Mouse (Mus musculus) c-Kit-positive CD71-negative TER-119-negative erythroid progenitor cells, embryonic 14.5 days (primary cell): Measurements from ENCODE around the gene Pole.

Experiments used
- DNase-seq: peaks from one replicate; pipeline ENCODE4 v3.0.0-alpha.2; 2013; ENCODE audit warnings: low read depth

Pole gene

DNA sequence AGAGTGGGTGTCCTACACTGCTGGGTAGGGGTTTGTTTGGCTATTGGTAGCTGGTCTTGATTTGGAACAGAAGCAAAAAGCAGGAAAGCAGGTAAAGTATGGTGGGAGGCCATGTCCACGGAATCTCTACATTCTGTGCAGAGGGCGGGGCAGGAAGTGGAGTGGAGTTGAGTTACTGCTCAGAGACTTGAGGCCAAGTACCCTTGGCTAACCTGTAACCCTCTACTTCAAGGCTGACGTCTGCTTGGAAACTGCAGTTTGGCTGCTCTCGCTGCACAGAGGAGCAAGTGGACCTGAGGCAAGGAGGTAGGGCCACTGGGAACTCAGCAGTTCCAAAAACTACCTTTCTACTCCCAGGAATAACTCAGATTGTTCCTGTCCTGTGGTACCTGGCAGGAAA lies 58.4 kb downstream of the Pole start, which contains the start of gene Lrcol1:
TSS of gene Lrcol1 (plus strand) at position 207 of the 400 bp plus-strand sequence.
- no peak for DNase-seq

DNA sequence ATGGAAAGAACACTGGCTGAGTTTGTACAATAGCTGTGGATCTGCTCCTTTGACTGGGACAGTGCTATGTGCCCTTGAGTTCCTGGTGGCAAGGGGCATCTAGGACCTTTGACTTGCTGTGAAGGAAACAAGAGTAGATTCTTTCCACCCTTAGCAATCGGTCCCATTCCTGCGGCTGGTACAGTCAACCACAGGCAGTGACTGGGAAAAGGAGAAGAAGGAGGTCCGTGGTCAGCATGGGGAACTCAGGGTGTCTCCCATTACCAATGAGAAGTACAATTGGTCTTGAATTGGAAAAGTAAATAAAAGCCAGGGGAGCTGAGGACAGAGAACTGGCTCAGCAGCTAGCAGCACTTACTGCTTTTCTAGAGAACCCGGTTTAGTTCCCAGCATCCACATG lies 59.4 kb downstream of the Pole start:
- no peak for DNase-seq

DNA sequence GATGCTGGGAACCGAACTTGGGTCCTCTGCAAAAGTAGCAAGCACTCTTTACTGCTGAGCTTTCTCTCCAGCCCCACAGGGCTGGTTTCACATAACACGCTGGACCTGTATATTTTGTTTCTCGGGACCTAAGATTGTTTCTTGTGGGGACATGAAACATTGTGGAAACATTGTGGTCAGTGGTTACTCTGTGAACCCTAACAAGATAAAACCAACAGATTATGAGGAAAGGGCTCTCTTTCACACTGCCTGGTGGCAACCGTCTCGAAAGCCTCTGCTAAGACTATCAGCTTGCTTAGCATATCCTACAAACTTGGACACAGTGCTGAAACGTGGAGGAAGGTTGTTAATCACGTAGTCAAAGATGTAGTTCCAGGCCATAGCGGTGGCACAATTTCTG lies 60.9 kb downstream of the Pole start:
- no peak for DNase-seq

DNA sequence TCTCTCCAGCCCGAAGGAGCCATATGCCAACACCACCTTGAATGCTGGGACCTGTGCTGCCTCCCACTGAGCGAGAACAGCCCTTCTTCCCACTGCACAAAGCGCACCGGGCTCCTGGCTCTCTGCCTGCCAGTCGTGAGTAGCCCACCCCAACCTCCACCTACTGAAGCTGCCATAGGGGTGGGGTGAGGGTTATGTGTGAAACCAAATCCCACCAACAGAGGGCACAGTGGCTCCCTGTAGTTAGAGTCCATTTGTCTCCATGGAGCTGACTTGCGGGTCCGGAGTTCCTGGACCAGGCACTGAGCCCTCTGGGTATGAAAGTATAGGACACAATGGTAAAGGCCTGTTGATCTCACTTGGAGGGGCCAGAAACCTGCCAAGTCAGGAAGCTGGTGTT lies 68.6 kb downstream of the Pole start:
- peak; percentile 49 for DNase-seq

DNA sequence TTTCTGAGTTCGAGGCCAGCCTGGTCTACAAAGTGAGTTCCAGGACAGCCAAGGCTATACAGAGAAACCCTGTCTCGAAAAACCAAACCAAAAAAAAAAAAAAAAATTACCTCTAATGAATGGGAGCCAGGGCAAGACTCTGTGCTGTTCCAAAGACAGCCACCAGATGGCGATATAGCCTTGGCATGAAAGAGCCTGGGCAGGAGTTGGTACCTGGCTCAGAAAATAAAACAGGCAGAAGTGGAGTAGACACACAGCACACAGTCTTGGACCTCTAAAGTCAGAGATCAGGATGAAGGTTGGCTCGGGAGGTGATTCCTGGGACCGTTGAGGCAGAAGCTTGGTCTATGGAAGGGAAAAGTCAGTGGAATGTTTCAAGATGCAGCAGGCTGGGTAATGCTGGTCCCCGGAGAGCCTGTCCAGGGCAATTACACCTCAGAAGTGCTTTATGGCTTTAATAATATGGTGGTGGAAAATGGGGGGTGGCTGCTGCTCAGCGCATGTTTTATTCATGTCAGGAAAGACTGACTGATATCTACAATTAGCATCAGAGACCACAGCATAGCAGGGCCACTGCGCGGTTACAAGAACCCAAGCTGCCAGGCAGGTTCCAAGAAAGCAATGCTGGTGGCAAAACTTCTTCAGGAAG lies 71.5 kb downstream of the Pole start:
- peak; percentile 85 for DNase-seq

DNA sequence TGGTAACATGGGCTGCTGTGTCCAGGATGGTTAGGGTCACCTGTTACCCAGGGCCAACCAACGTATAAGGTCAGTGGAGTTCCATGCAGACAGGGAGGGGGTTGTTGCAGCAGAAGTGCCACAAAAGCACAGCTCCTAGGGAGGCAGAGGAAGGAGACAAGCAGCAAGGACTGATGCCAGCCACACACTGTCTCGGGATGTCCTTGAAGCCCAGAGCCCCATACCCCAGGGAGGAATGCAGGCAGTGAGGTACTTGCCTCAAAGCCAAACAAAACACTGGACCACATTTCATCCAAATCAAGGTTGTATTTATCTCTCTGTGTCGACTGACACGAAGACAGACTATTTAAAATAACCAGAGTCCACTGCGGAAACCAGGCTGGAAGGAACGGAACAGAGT lies 75.4 kb downstream of the Pole start:
- no peak for DNase-seq

DNA sequence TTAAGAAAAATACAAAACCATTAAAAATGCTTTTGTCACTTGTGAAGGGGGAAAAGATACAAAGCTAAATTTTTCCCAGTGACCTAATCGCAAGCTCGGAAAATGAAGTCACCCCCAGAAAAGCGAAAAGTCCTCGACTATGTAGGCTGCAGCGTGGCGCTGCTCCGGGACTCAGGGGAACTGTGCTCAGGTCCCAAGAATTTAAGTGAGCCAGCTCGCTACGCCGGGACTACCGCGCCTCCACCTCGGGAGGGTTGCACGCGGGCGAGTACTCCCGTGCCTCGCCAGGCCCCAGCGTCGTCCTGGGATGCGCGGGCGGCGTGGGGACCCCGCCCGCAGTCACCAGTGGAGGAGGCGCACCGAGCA lies 76.7 kb downstream of the Pole start:
- DNase-seq, result no peak

DNA sequence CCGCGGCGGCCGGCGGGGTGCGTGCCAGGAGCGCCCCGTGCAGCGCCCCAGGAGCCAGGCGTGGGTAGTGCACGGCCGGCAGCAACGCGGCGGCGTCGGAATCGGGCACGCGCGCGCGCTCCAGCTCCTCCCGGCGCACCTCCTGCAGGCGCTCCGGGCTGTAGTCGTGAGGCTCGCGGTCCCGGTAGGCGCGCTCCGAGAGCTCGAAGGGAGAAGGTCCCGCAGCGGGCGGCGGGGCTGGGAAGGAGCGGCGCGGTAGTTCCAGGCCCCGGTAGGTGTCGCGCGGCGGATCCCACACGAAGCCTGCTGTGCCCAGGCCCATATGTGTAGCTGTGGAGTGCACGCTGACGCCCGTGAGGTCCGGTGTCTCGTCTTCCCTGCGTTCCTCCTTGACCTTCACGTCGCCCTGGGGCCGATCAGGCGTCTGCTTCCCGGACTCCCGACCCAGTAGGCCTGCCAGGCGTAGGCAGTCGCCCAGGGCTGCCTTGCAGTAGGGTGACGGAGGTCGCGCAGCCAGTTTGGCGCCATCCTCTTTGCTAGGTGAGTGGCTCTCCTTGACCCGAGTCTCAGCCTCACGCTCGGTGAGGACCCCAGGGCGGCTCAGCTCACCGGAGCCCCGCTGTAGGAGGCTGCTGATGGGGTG lies 77.2 kb downstream of the Pole start:
- DNase-seq, result peak; percentile 48

DNA sequence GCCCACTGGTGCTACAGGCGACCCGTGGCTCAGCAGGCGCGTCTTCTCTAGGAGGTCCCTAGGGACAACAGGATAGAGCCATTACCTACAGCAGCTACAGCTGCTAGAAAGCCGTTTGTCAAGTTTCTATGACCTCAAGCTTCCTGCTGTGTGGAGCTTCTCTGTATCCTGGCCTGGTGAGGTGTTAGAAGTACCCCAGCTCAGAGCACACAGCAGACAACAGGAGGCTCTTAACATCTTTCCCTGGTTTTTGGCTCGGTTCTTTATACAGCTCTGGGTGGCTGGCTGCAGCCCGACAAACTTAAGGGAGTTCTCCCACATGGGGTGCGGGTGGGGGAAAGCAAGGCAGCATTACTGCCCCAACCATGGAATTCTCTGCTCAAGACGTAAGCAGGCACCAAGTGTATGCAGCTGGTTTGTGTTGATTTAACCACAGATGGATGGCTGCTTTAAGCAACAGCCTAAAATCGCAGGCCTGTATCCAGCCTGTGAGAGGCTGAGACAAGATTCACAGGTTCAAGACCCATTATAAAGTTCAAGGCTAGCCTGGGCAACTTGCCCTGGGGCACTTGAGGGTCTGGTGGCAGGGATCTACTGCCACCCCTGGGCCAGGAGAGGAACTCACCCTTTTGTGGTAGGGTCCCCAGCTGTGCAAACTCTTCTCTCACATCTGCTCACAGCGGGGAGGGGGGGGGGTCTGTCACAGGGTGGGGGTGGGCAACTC lies 77.9 kb downstream of the Pole start:
- no peak for DNase-seq

DNA sequence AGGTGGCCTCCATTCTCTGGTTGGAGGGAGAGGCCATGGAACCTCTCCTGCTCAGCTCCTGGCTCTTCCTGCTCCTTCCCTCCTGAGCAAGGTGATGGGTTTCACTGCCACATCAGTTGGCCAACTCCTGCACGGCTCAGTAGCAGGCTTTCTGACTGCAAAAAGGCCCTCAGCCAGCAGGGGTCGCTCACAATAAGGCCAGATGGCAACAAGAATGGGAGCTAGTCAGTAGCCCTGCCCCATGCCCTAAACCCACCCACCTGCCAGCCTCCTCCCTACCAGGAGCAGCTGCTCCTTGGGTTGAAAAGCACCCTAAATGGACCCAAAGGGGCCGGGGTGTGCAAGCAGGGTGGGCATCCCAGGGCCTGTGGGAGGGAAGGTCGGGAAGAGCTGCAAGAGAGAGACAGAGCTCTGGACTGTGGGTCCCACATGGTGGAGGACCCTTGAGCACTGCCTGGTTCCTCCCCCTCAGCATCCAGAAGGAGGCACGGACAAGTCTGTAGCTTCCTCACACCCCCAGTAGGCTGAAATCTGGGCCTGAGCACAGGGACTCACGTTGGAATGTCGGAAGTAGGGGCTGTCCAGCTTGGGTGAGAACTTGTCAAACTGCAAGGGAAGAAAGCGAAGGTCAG lies 90.8 kb downstream of the Pole start:
- peak; percentile 53 for DNase-seq

DNA sequence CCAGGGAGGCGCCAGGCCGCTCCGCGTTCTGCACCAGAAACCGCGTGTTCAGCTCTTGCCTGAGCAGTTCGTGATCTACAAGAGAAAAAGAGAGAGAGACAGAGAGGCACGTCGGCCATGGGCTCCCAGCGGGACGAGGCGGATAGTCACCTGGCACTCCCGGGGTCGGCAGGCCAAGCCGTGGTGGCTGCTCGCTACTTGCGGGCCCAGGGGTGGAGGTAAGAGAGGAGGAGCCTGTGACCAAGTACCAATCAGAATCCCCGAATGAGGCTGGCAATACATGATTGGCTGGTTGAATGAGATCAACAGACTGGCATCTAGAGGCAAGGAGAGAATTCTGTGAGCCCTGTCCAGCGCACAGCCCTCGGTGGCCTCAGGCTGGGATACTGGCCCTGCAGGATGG lies 92.1 kb downstream of the Pole start:
- no peak for DNase-seq

DNA sequence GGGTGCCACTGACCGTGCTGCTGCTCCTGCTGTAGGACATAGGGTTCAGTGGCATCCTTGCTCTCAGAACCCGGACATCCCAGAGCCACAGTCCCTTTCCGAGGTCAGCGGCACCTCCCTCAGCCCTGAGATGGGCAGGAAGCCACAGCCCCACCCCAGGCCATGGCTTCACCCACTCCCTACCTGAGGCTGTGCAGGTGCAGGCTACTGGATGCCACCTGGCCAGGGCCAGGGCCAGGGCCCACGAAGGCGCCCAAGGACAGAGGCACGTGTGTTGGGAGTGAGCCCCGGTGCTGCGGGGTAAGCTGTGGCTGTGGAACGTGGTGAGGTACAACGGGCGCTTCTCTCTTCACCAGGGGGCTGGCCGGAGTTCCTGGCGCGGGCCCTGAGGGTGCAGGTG lies 93.0 kb downstream of the Pole start:
- no peak for DNase-seq

DNA sequence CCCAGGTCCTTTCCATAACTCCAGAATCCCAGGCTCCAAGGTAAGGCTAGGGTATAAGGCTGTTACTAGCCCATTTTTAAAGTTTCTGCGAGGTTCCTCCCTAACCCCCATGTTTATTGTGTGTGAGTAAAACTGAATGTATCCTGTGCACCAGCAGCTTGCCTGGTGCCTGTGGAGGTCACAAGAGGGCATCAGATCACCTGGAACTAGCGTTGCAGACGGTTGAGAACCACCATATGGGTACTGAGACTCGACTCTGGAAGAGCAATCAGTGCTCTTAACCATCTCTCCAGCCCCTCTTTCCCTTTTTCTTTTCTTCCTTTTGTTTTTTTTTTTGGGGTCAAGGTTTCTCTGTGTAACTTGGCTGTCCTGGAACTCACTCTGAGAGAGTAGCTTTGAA lies 93.7 kb downstream of the Pole start:
- DNase-seq, result no peak

DNA sequence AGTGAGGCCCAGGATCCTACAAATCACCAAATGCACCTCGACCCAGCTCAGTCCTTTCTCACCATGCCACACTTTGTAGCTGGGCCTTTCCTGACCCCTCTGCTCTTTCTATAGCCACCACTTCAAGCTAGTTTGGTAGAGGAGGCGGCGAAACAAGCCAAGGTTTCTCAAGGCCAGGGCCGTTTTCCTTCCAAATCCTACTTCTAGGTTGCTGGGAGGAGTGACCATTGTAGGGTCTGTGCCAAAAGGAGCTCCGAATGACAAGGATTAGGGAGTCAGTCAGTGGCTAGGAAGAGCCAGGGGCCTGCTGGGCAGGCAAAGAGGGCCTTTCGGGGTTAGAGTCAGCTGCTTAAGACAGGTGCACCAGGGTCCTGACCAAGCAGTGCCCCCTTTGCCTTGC lies 98.4 kb downstream of the Pole start:
- no peak for DNase-seq

DNA sequence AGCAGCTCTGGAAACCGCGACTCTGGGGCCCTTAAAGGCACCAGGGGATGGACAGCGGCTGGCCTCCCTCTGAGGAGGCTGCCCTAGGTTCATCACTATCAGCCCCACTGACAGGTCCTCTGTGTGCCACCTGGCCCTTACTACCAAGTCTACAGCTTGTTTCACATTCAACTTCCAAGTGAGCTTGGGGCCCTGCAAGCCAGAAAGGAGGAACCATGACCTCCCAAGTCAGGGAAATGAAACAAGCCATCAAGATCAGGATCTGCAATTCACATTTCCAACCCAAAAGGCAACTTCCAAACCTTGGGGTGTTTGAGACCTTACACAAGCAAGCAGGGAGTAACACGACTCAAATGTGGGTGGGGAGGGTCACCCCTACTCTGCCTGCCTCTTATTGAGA lies 99.2 kb downstream of the Pole start:
- no peak for DNase-seq

DNA sequence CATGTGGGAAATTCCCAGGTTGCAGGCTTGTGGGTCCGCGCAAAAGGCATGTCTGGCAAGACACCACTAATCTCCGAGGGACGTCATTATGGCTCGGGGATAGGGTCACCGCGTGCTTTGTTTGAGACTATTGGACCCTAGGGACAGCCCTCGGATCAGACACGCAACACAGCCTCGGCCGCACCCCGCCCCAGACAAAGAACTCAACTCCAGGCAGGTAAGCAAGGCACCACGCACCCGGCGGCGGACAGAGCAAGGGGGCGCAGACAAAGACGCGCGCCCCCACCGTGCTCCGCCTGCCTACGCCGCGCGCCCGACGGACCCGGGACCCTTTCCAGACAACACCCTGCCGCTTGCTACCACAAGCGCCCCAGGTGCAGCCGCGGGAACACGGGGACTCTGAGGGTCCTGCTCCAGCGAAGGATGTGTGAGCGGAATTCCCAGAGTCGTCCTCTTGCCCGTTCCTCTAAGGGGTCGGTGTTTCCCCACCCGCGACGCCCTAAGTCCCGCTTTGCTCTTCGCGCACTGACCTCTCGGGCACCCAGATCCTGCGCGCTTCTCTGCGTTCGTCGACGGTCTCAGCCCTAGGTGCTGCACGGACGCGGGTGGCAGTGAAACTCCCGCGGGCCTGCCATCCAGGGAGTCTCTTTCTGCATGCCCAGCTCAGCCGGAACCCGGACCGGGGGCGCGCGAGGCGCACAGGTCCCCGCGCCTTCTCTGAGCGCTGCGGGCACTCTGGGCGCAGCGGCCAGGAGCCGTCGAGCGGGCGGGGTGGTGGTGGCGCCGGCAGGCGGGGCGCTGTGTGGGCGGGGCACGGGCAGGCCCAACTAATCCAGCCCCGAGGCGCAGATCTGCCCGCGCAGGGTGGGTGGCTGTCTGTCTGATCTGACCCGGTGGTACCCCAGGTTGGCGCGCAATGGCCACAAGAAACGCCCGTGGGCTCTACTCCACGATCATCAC lies 100.5 kb downstream of the Pole start:
- DNase-seq, result no peak
